Mouse (Mus musculus): Measurements from ENCODE around the gene Ninj2.

GRCm38 (mm10) chr6:120185012-120185730 lies 92.0 kb downstream of the Ninj2 start:
- TF ChIP-seq CTCF (IDR thresholded peaks at IDR 0.05; ENCODE audit: low read depth, low read length) (no peak), GATA1 (IDR thresholded peaks at IDR 0.05; ENCODE audit: borderline replicate concordance, low read length) (no peak), POLR2AphosphoS5 (IDR thresholded peaks at IDR 0.05; ENCODE audit: insufficient replicate concordance, low read depth, low read length) (no peak), GATA2 (IDR thresholded peaks at IDR 0.05; ENCODE audit: borderline replicate concordance, low read depth, low read length) (no peak), TAL1 (conservative IDR thresholded peaks at IDR 0.05; ENCODE audit: low read depth, low read length) (no peak)

Measured in G1E (cell line).